Mouse (Mus musculus) layer of hippocampus, adult 11-12 months (tissue): ENCODE measurements around the gene Grik3.
"Not testable (repeated sequence)": the region's sequence is repeated elsewhere in the genome, so short reads cannot be mapped to it uniquely, and the experiment has no call there.

Experiments
- DNase-seq: peaks from one replicate; pipeline ENCODE4 v3.0.0; 2022; ENCODE audit warnings: low spot score

Gene Grik3

DNA sequence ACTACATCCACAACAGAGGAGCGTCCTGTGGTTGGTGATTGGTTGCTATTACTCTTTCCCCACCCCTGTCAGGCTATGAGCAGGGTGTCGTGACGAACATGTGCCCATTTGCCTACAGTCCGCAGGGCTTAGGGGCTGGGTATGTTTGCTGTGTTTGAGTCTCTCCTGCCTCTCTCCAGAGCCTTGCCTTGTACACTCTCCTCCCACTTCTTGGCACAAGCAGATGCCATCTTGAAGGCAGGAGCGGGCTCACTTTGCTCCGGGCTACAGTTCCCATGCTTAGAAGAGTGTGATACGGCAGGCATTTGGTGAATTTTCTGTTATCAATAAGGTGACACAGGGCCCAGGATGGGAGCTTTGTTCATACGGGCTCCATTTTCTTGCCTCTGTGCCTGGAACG is 104.5 kb downstream of the Grik3 start:
- no peak for DNase-seq

DNA sequence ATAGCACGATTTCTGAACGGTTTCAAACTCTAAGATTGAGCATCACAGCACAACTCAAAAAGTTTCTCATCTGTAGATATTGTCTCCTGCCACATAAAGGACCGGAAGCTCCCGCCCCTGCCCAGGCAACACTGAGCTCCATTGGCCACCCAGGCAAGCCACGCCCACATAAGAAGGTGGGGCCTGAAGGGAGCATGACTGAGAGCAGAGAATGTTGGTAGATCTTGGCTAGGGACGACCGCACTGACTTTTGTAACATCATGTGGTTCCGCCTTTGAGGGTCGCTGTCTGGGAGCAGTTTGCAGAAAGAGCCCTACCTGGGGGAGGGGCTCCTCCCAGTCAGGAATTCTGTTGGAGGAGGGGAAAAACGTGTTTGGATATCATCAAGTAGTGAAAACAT is 108.2 kb downstream of the Grik3 start:
- DNase-seq: peak; percentile 17

DNA sequence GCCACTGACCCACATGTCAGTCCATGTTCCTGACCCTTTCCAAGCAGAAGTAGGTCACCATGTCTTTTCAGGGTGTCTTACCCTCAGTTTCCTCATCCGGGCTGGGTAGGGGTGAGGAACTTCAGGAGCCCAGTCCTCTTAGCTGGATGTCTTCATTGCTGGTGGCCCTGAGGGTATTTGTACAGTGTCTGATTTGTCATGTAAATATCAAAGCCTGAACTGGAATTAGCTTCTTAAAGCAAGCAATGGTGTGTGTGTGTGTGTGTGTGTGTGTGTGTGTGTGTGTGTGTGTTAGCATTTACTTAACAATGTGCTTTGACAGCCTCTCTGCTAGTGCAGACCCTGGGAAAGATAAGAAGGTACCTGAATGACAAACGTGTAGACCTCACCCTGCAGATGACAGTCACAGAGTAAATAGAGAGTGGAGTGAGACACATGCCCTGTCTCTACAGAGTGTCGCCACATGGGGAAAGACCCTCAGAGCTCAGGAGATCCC is 109.1 kb downstream of the Grik3 start:
- no peak for DNase-seq

DNA sequence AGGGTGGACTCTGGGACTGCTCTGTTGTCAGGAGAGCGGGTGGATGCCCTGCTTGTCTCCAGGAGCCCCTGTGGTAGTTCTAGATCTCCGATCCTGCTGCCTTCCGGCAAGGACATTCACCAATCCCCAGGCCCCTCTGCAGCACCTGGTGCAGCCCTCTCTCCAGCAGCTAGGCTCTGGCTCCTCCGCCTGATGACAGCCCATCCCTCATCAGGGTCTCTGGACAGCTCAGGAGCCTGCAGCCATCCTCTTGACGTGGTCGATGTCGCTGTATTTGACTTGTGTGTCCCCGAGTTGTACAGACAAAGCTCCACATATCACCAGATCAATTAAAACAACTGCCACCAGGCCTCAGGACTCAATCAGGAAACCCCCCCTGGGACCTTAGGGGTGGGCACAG is 110.1 kb downstream of the Grik3 start:
- DNase-seq: no peak

DNA sequence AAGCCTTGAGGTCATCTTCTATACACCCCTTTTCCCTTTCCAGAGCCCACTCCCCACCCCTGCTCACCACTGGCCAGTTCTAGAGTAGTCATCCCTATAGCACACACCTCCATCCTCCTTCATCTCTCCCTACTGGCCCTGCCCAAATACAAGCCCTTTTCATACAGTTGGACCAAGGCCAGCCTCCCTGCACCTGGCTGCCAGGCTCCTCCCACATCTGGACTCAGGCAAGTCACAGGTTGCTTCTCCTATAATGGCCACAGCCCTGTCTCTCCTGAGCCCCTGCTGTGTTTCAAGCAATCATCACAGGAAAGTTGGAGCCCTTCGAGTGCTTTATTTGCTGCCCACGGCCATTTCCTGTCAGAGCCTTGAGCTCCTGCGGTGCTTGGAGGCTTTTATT is 110.8 kb downstream of the Grik3 start:
- no peak for DNase-seq

DNA sequence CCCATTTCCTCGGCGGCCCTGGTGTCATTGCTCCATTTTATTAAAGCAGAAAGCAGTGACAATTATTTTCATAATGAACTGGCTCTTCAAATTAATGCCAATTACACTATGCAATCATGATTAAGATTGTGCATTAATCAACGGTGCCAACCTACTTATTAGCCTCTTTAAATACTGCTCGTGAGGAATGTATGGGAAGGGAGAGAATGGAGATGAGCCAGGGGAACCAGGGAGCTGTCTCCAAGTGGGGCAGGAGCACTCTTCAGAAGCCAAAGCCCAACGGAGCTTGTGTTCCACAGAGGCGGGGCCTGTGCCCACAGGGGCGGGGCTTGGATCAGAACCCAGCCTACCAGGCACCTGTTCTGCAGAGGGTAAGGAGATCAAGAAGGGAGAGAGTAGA is 114.0 kb downstream of the Grik3 start:
- no peak for DNase-seq

DNA sequence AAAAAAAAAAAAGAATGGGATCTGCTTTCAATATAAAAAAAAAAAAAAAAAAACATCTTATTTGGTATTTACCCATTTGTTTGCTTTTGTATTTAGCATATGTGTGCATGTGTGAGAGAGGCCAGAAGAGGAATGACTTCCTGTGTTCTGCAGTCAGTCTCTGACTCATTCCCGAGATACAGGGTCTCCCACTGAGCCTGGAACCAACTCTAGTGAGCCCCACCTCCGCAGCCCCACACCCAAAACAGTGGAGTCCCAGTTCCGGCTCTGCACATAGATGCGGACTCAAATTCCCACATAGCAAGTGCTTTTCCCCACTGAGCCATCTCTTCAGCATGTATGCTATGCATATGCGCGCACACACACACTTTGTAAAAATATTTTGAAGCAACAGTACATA is 115.6 kb downstream of the Grik3 start:
- DNase-seq: no peak

DNA sequence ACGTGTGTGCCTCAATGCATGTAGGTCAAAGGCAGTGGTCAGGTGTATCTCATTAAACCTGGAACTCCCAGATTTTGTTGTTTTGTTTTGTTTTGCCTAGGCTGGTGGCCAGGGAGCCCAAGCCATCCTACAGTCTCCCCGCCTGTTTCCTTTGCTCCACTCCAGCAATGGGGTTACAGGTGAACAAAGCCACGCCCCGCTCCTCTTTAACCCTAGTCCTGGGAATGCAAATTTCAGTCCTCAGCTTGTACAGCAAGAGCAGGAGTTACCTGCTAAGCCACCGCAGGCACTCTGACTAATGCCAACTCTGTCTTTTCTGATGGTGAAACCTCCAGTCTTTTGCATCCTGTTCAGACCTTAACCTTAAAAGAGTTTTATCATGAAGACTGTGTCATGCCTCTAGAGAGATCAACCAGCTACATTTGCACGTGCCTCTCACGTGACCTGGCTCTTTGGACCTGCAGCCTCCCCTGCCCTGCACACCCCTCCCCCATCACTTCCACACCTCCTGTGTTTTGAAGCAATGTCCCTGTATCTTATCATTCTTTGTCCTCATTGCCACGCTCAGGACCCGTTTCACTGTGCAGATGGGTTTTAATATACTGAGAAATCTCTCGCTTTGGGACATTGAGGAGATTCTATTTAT is 117.0 kb downstream of the Grik3 start:
- DNase-seq: no peak

DNA sequence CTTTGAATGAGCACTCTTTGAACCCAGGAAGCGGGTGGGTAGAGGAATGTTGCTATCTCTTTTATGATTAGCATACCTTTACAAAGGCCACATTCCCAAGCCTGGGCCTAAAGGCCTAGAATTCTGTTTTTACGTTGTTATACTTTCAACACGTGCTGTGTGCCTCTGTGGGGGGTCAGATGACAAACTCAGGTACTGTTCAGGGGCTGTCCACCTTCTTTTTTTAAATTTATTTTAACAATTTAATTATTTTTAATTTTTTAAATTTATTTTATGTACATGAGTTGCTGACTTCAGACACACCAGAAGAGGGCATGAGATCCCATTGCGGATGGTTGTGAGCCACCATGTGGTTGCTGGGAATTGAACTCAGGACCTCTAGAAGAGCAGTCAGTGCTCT is 118.4 kb downstream of the Grik3 start:
- not testable (repeated sequence) for DNase-seq

DNA sequence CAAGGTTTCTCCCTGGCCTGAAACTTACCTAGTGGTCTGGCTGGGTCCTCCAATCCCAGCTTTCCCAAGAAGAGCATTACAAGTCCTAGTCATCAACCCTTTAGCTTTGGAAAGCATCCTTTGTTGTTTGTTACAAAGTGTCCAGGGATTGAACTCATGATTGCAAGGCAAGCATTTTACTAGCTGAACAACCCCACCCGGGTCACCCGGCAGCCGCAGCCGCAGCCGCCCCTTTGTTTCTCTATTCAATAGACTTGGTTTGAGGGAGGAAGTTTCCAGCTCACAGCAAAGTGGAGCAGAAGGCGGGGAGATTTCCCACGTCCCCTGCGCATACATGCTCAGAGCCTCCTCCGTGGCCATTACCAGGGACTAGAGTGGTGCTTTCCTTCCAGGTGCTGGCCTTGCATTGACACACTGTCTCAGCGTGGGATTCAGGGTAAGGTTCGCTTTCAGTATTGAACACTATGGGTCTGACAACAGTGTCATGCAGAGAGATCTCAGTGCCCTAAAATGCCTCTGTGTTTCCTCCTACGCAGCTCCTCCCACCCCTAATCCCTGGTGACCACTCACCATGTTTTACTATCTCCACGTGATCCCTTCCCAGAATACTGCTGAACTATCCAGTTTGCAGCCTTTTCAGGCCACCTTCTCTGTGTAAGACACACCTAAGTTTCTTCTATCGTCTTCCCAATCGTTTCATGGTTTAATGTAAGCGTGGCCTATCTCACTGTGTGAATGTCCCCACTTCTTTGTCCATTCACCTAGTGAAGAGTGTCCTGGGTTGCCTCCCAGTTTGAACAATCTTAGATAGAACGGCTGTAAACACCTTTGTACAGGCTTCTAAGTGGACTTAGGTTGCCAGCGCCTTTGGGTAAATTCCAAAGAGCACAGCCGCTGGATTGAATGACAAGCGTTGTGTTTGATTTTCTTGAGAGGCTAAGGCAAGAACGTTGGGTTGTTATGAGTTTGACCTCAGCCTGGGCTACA is 119.1 kb downstream of the Grik3 start:
- DNase-seq: no peak

DNA sequence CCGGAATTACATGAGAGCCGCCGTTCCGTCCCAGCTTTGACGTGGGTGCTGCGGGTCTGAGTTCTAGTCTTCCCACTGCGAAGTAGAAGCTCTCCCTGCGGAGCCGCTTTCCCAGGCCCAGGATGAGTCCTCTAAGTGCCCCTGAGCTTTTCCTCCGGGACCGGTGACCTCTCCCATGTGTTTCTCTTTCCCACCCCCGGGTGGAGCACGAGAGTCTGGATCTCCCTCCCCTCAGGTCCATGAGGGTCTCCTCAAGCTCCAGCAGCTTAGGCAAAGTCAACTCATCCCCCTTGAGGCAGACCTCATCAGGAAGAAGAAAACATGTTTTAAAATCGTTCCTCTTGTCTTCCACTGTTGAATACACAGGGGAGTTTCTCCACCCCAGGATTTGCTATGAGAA is 127.4 kb downstream of the Grik3 start:
- DNase-seq: no peak

DNA sequence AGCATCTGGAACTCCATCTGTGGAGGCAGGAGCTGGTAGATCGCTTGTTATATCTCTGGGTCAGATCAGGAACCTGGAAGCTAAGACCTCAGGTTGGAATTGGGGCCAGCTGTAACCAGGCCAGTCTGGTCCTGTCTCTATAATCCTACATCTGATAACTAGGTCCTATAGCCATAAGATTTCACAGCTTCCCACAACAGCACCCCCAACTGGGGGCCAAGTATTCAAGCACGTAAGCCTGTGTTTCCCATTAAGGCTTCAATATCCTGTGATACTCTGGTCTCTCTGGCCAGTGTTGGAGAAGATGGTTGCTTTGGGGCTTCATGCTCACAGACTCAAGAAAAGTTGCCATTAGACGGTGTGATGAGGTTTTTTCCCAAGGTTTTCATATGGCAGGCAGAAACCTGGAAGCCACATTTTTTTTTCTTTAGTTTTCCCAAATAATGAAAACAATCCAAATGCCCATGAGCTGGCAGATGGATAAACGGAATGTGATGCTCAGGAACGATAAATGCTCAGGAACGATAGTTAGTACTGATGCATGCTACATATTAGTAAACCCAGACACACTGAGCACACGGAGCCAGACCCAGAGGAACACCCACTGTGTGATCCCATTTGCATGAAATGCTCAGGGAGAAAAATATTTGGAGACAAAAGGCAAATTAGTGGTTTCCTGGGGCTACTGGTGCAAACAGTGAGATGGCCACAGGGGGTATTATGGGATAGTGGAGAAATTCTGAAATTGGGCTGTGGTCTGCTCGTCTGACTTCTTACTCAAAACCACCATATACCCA is 128.2 kb downstream of the Grik3 start:
- no peak for DNase-seq

DNA sequence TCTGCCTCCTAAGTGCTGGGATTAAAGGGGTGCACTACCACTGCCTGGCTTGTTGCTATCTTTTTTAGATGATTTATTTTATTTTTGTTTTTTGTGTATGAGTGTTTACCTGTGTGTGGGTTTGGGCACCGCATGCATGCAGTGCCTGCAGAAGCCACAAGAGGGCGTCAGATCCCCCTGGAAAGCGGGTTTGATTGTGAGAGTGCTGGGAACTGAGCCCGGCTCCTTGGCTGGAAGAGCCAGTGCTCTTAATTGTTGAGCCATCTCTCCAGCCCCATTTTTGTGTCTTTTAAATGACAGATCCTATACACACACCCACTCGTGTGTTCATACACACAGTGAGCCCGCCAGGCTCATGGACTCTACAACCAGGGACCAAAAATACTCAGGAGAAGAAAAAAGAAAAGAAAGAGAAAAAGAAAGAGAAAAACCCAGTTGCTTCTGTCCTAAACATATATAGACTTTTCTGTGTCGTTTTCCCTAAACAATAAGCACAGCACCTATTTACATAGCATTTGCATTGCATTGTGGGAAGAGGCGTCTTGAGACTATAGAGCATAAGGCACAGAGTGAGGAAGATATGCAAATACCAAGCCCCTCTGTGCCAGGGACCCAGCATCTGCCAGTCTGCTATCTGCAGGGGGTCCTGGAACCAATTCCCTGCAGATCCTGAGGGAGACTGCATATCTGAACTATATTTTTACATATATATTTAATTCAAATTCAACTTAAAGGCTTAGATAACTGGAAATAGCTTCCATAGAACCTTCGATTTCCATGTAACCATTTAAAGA is 134.6 kb downstream of the Grik3 start:
- DNase-seq: no peak

DNA sequence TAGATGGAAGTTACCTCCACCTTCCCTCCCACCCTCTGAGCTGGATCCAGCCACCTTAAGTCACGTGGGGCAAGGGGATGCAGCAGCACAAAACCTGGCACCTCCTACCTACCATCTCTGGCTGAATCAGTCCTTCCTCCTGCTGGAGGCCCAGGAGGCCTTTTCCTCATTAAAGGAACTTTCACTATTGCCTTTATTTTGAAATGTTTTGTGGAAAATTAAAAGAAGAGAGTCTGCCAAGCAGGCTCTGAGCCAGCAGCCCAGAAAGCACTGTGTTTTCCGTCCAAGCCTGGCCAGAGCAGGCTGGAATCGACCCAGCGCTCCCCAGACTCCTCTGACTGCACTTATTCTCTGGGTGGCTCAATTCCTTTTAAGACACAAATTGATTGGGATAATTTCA is 139.0 kb downstream of the Grik3 start:
- DNase-seq: peak; percentile 54

DNA sequence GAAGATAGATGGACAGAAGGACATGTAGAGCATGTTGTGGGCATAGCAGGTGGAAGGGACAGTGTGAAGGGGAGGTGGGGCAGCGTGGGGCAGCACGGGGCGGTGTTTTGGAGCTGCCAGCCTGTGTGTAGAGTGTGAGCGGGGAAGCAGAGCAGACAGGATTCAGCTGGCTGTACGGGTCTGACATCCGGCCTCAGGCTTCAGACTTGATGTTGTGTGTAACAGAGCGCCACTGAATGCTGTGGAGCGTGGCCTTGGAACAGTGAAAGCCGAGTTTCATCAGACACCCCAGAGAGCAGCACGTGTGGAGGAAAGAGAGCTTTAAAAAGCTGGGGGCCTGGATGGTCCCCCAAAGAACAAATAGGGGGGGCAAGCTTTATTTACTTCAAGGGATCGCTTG is 144.5 kb downstream of the Grik3 start:
- no peak for DNase-seq

DNA sequence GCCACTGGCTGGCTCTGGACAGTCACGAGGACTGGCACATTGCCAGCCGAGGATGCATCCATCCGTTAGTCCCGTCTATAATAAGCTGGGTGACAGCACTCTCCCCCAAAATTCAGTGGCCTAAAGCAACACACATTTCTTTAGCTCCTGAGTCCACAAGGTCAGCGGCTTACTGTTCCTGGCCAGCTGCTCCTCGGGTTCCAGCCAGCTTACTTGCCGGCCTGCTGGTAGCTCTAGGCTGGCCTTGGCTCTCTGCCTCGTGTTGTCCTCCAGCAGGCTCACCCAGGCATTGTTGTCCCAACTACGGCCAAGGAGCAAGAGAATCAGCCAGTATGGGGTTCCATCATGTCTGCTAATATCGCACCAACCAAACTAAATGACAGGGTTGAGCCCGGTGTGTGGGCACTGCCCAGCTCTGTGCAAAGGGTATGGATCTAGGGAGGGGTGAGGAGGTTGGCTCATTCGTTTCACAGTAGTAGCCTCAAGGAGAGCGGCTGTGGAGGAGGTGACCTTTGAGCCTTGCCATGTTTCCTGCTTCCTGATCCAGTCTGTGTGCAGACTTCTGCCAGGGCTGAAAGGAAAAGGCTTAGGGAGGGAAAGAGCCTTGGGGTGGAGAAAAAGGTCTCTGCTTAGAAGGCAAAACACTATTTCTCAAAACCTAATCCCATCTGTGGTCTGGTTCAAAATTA is 146.3 kb downstream of the Grik3 start:
- peak; percentile 59 for DNase-seq

DNA sequence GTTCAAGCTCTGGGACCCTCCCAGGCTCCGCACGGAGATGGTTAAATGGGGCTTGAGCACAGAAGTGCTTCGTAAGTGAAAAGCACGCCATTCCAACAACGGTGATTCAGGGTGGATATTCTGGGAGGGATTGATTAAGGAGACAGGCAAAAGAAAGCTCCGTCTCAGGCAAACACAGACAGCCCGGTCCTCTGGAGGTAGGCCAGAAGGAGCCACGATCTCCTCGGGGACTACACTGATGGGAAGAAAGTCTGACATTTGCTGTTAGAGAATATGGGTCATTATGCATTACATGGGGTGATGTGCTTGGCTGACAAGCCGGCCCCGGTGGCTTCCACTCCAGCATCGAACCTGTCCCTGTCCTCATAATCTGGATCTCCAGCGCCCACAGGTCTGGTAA is 146.9 kb downstream of the Grik3 start:
- no peak for DNase-seq

DNA sequence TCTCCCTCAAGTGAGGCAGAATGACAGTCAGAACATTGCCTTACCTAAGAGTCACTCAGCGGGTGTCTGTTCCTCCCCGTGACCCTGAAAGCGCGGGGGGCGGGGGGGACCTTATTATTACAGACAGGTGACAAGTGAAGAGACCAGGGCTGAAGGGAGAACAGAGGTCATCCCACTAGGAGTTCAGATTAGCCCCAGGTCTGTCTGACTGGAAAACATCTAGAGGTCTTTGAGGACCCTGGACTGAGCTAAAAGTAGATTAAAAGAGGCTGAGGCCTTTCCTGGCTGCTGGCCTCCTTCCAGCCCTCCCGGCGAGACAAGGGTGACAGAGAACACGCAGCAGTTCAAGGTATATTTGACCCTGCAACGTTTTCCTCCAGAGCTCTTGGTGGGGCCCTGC is 150.0 kb downstream of the Grik3 start:
- DNase-seq: no peak

DNA sequence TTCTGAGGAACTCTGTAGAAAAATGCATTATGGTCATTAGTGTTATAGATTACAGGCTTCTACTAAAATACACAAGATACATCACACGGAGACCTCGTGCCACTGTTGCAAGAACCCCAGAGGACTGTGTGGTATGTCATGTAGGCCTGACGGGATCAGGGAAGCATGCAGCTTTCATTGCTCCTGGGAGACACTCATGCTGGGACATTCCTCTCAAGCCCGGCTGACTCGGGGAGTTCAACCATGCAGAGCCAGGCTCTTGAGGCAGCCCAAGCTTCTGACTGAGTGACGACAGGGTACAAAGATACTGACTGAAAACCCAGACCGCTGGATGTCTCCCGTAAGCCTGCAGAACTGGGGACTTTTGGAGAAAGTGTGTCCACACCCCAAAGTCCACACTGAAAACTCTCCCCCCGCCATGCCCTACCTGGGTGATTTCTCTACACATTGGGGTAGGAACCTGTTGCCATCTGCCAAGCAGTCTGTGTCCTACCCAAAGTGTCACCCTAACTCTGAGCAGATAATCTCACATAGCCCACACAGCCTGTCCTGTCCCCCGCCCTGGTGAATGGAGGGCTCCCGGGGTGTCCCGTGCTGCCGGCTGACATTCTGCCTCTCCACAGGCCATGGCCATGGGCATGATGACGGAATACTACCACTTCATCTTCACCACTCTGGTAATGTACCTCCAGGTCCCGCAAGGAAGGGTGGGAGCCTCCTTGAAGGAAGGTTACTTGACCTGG is 150.6 kb downstream of the Grik3 start:
- no peak for DNase-seq
